Comparison of ENCODE assay signal across 7 mouse cellular contexts in genomic region chr1:37479074-37479473, GRCm38 (mm10). TPM values are rescaled to one million over a fixed set of nuclear protein-coding genes. Genes with fewer than 3 reads are reported as not detected.
A peak's percentile ranks its signal among the peaks of the same experiment; 100 is the strongest.
DNase-seq lines count a peak whose midpoint lies in the region.

No protein-coding gene starts in this region.

- peaks cover 70% of the 10 kb centered on the region for H3K4me1 ChIP-seq in erythroblast, embryonic 14.5 days (ENCODE audit: control insufficient read depth)
- peaks cover 72% of the 10 kb centered on the region for H3K4me1 ChIP-seq in megakaryocyte, embryonic 14.5 days

- peak overlapping the region; percentile 67 for H3K4me3 ChIP-seq in erythroblast, embryonic 14.5 days (replicated peaks)
- peak overlapping the region; percentile 70 for H3K4me3 ChIP-seq in megakaryocyte, embryonic 14.5 days (replicated peaks)

- no peaks in the 10 kb centered on the region; the same call in 1 of the 2 replicates for H3K36me3 ChIP-seq in erythroblast, embryonic 14.5 days (ENCODE audit: control insufficient read depth)
- peaks cover 25% of the 10 kb centered on the region for H3K36me3 ChIP-seq in megakaryocyte, embryonic 14.5 days (replicated peaks; ENCODE audit: low read length)

- H3K27me3 ChIP-seq in erythroblast, embryonic 14.5 days (ENCODE audit: control insufficient read depth) = no peaks in the 10 kb centered on the region
- no peaks in the 10 kb centered on the region for H3K27me3 ChIP-seq in megakaryocyte, embryonic 14.5 days (replicated peaks)

- DNase-seq in layer of hippocampus, adult 18-20 months (ENCODE audit: low spot score in 2 of 2) = peak; percentile 21 to 56
- no peak for DNase-seq in layer of hippocampus, postnatal 25 days (ENCODE audit: extremely low spot score in 1 of 2, low spot score in 1 of 2)
- peak; percentile 71 for DNase-seq in T-cell, adult 2 months (ENCODE audit: low spot score)
- DNase-seq in gastrocnemius, postnatal 10 days = no peak
- DNase-seq in kidney, postnatal 14 days = no peak

- no peaks in the 10 kb centered on the region for H3K9me3 ChIP-seq in erythroblast, embryonic 14.5 days (ENCODE audit: control insufficient read depth, low read length)
- H3K9me3 ChIP-seq in megakaryocyte, embryonic 14.5 days = no peaks in the 10 kb centered on the region

RNA-seq across cellular contexts. Expression of gene Unc50, which starts 49.1 kb away (rescaled TPM):
- total RNA-seq in layer of hippocampus, adult 18-20 months (2021) = 10 to 100 TPM; 58.8 to 59.5 TPM
- total RNA-seq in layer of hippocampus, postnatal 25 days (2021) = 10 to 100 TPM; 56.6 to 63.4 TPM
- 2.6 and 4.1 TPM in 2 replicates for polyA plus RNA-seq in erythroblast, embryonic 14.5 days (2012)
- polyA plus RNA-seq in megakaryocyte, embryonic 14.5 days (2012; ENCODE audit: insufficient read depth, low replicate concordance) = 32.9 and 52.3 TPM in 2 replicates
- total RNA-seq in gastrocnemius, postnatal 10 days (2021) = 10 to 100 TPM; 25.8 to 28.0 TPM

RNA-seq across cellular contexts. Expression of gene Coa5, which starts 49.2 kb away (rescaled TPM):
- total RNA-seq in layer of hippocampus, adult 18-20 months (2021) = 10 to 100 TPM; 61.8 to 64.0 TPM
- 10 to 100 TPM; 53.9 to 57.3 TPM for total RNA-seq in layer of hippocampus, postnatal 25 days (2021)
- 0.30 and 0.33 TPM in 2 replicates for polyA plus RNA-seq in erythroblast, embryonic 14.5 days (2012)
- polyA plus RNA-seq in megakaryocyte, embryonic 14.5 days (2012; ENCODE audit: insufficient read depth, low replicate concordance) = 4.8 and 12.9 TPM in 2 replicates
- 100 to 1,000 TPM in 1 of 2 experiments, 10 to 100 TPM in 1; 92.3 to 105 TPM for total RNA-seq in gastrocnemius, postnatal 10 days (2021)

Comparison
In these comparisons a context has a peak if more than half of its experiments do, and no peak if none do; other contexts are left out.
1. DNase-seq: peak in layer of hippocampus, adult 18-20 months (2 of 2) and T-cell, adult 2 months (single experiment); none in layer of hippocampus, postnatal 25 days (0 of 2), gastrocnemius, postnatal 10 days (single experiment) and kidney, postnatal 14 days (single experiment).